Mouse (Mus musculus) liver, embryonic 14.5 days (tissue): ENCODE measurements around the gene Negr1. TPM values are rescaled to one million over a fixed set of nuclear protein-coding genes. Genes with fewer than 3 reads are reported as not detected.

Experiments used
- ATAC-seq: fragments of 200-750 bp; cut with Nextera tagmentation; 2 replicates; pipeline ENCODE4 v1.8.0; 2017; ENCODE audit warnings: moderate number of reproducible peaks, mild to moderate bottlenecking, moderate library complexity; ENCODE audit not compliant: insufficient read depth
- DNase-seq, 3 experiments: peaks; one replicate each; pipeline ENCODE4 v3.0.0-alpha.2; 2012 to 2013; ENCODE audit warnings: low read depth in 3 of 3, low spot score in 3 of 3
- H3K27ac ChIP-seq: fragments of 300-500 bp; sonication (generic); 2 replicates; pipeline ENCODE4 v1.5.1; 2014; ENCODE audit warnings: moderate library complexity, mild to moderate bottlenecking, control low read depth, inconsistent platforms
- H3K27me3 ChIP-seq: fragments of 300-500 bp; sonication (generic); 2 replicates; pipeline ENCODE4 v1.6.1; 2014; ENCODE audit warnings: mild to moderate bottlenecking, low read length, moderate library complexity; ENCODE audit not compliant: control insufficient read depth, insufficient read depth
- H3K36me3 ChIP-seq: fragments of 300-500 bp; sonication (generic); replicated peaks from 2 replicates; pipeline ENCODE4 v1.6.1; 2014; ENCODE audit warnings: low read depth; ENCODE audit not compliant: control insufficient read depth, insufficient read depth
- H3K4me1 ChIP-seq, 2 experiments: fragments of 200-500 bp in 1 of 2; fragments of 300-500 bp in 1 of 2; sonication (generic) in 1 of 2; replicated peaks; 2 replicates each; pipeline ENCODE4 v1.6.1; 2012 to 2014; ENCODE audit warnings: antibody characterized with exemption in 1 of 2, inconsistent platforms in 1 of 2, low read length in 1 of 2; ENCODE audit not compliant: control insufficient read depth in 2 of 2, insufficient read depth in 2 of 2
- H3K4me2 ChIP-seq: fragments of 300-500 bp; sonication (generic); 2 replicates; pipeline ENCODE4 v1.6.1; 2014; ENCODE audit warnings: low read depth, mild to moderate bottlenecking, control low read depth, moderate library complexity
- H3K4me3 ChIP-seq, 2 experiments: fragments of 200-500 bp in 1 of 2; fragments of 300-500 bp in 1 of 2; sonication (generic) in 1 of 2; 2 replicates each; pipeline ENCODE4 v1.5.1; 2012 to 2014; ENCODE audit warnings: low read depth in 2 of 2, low read length in 2 of 2, mild to moderate bottlenecking in 2 of 2, control low read depth in 1 of 2, inconsistent platforms in 1 of 2, moderate library complexity in 1 of 2; ENCODE audit not compliant: insufficient read depth in 1 of 2
- H3K9ac ChIP-seq: fragments of 300-500 bp; sonication (generic); replicated peaks from 2 replicates; pipeline ENCODE4 v1.6.1; 2014; ENCODE audit warnings: mild to moderate bottlenecking, control low read depth, moderate library complexity
- H3K9me3 ChIP-seq: fragments of 300-500 bp; sonication (generic); 2 replicates; pipeline ENCODE4 v1.6.1; 2016; ENCODE audit warnings: low read length, mixed read lengths; ENCODE audit not compliant: control insufficient read depth
- CTCF ChIP-seq: IDR thresholded peaks from 2 replicates; pipeline ENCODE4 v1.5.1; 2016; ENCODE audit warnings: antibody characterized with exemption, low read depth, control low read depth
- EP300 ChIP-seq: IDR thresholded peaks from 2 replicates; pipeline ENCODE4 v1.6.1; 2016; ENCODE audit warnings: antibody characterized with exemption, low read depth
- WGBS: fragments of 180-500 bp; shearing (Covaris S2); extraction: QIAGEN DNeasy Blood & Tissue Kit; methylation state at CpG from one replicate; pipeline ENCODE4 v1.1.7; 2014; ENCODE audit not compliant: insufficient replicate concordance; 5-methylcytosine and 5-hydroxymethylcytosine counted together
- polyA plus RNA-seq, 2 experiments: library from polyadenylated mRNA; depleted of rRNA in 1 of 2; stranded (reverse) in 1 of 2; unstranded in 1 of 2; fragments of >200 nt; fragmentation: Nextera tagmentation in 1 of 2; extraction: Ambion mirVana in 1 of 2; gene quantifications; 2 replicates each; pipeline versions ENCODE4 v1.2.1 to v1.2.3; 2012 to 2014

The Negr1 gene
- polyA plus RNA-seq, 2 experiments = 0.03 TPM; not detected in 1

- Histone ChIP-seq H3K4me2 (no peak overlapping the region), H3K4me3 (no peak overlapping the region), H3K4me1 (peaks cover 0 to 2% of the 10 kb centered on the region in 2 experiments; a peak in 1 of 4 replicates), H3K36me3 (no peaks in the 10 kb centered on the region), H3K9ac (no peak overlapping the region), H3K27me3 (no peaks in the 10 kb centered on the region), H3K9me3 (no peaks in the 10 kb centered on the region), H3K27ac (no peak overlapping the region)
- DNase-seq (no peak), ATAC-seq (no peak)
- no peak for TF ChIP-seq CTCF
- no peak for TF ChIP-seq EP300
- 52% methylated on average over 2 of the region's 2 CpGs for WGBS
Measured at GRCm38 (mm10) chr3:157021632-157022031, 460.0 kb downstream of the Negr1 start.

- Histone ChIP-seq H3K27ac (no peak overlapping the region), H3K36me3 (no peaks in the 10 kb centered on the region), H3K9ac (no peak overlapping the region), H3K9me3 (no peaks in the 10 kb centered on the region), H3K27me3 (no peaks in the 10 kb centered on the region), H3K4me1 (peaks cover 0 to 2% of the 10 kb centered on the region in 2 experiments; a peak in 1 of 4 replicates), H3K4me3 (no peak overlapping the region), H3K4me2 (no peak overlapping the region)
- no peak for TF ChIP-seq CTCF
- TF ChIP-seq EP300 = no peak
- no peak for ATAC-seq
- WGBS = 59% methylated on average over 6 of the region's 6 CpGs
- DNase-seq = no peak
Measured at GRCm38 (mm10) chr3:157024580-157024979, 463.0 kb downstream of the Negr1 start.

- TF ChIP-seq EP300 (no peak), CTCF (no peak)
- DNase-seq (no peak), ATAC-seq (no peak)
- WGBS = 57% methylated on average over 4 of the region's 4 CpGs
- Histone ChIP-seq H3K27me3 (no peaks in the 10 kb centered on the region), H3K9me3 (no peaks in the 10 kb centered on the region), H3K36me3 (no peaks in the 10 kb centered on the region), H3K27ac (no peak overlapping the region), H3K9ac (no peak overlapping the region), H3K4me2 (no peak overlapping the region), H3K4me1 (0 out of 4 replicates have a peak, but pooled peaks cover 0 to 2% of the 10 kb centered on the region in 2 experiments), H3K4me3 (no peak overlapping the region)
Measured at GRCm38 (mm10) chr3:157031513-157032142, 470.0 kb downstream of the Negr1 start.

GRCm38 (mm10) chr3:157036016-157036415 is 474.4 kb downstream of the Negr1 start:
- no peaks in the 10 kb centered on the region for H3K36me3 ChIP-seq
- no peak overlapping the region for H3K27ac ChIP-seq
- ATAC-seq = no peak
- H3K27me3 ChIP-seq = no peaks in the 10 kb centered on the region
- no peak for TF ChIP-seq EP300
- TF ChIP-seq CTCF = no peak
- H3K4me1 ChIP-seq = 0 out of 4 replicates have a peak, but pooled peaks cover 0 to 2% of the 10 kb centered on the region in 2 experiments
- no peak overlapping the region for H3K9ac ChIP-seq
- H3K4me3 ChIP-seq = no peak overlapping the region
- H3K4me2 ChIP-seq = no peak overlapping the region
- WGBS = 55% methylated on average over 6 of the region's 6 CpGs
- DNase-seq = no peak
- H3K9me3 ChIP-seq = no peaks in the 10 kb centered on the region

- ATAC-seq (no peak), DNase-seq (no peak)
- no peaks in the 10 kb centered on the region for H3K27me3 ChIP-seq
- 44% methylated on average over 1 of the region's 1 CpGs for WGBS
- TF ChIP-seq CTCF (no peak), EP300 (no peak)
- H3K4me3 ChIP-seq = no peak overlapping the region
- 0 out of 4 replicates have a peak, but pooled peaks cover 0 to 2% of the 10 kb centered on the region in 2 experiments for H3K4me1 ChIP-seq
- H3K36me3 ChIP-seq = no peaks in the 10 kb centered on the region
- no peak overlapping the region for H3K4me2 ChIP-seq
- no peaks in the 10 kb centered on the region for H3K9me3 ChIP-seq
- no peak overlapping the region for H3K27ac ChIP-seq
- H3K9ac ChIP-seq = no peak overlapping the region
Measured at GRCm38 (mm10) chr3:157036568-157036967, 475.0 kb downstream of the Negr1 start.
